Mouse (Mus musculus) myocyte (in vitro differentiated cells): ENCODE measurements around the gene Ifit3b. TPM values are rescaled to one million over a fixed set of nuclear protein-coding genes. Genes with fewer than 3 reads are reported as not detected.
A peak's percentile ranks its signal among the peaks of the same experiment; 100 is the strongest.
"Not testable (repeated sequence)": the region's sequence is repeated elsewhere in the genome, so short reads cannot be mapped to it uniquely, and the experiment has no call there.

ENCODE experiments used
- H3K27me3 ChIP-seq: one replicate; pipeline ENCODE4 v1.6.1; 2011; ENCODE audit not compliant: control insufficient read depth, insufficient read depth, insufficient read length
- H3K36me3 ChIP-seq: one replicate; pipeline ENCODE4 v1.6.1; 2011; ENCODE audit not compliant: control insufficient read depth, insufficient read depth
- H3K4me2 ChIP-seq: one replicate; pipeline ENCODE4 v1.6.1; 2011; ENCODE audit warnings: low read depth, control low read depth
- H3K4me3 ChIP-seq: one replicate; pipeline ENCODE4 v1.5.1; 2011; ENCODE audit warnings: mild to moderate bottlenecking, control low read depth, moderate library complexity
- H3K79me2 ChIP-seq: one replicate; pipeline ENCODE4 v1.6.1; 2011; ENCODE audit not compliant: control insufficient read depth, insufficient read depth
- H3ac ChIP-seq: one replicate; pipeline ENCODE4 v1.6.1; 2011; ENCODE audit not compliant: control insufficient read depth, insufficient read length
- CEBPB ChIP-seq: IDR thresholded peaks from 2 replicates; pipeline ENCODE4 v1.6.1; 2011; ENCODE audit warnings: mild to moderate bottlenecking, moderate library complexity; ENCODE audit not compliant: poor library complexity, insufficient read depth, severe bottlenecking
- E2F4 ChIP-seq: IDR thresholded peaks from one replicate; pipeline ENCODE4 v1.6.1; 2011; ENCODE audit warnings: mild to moderate bottlenecking, control low read depth, moderate library complexity; ENCODE audit not compliant: insufficient read depth
- MAX ChIP-seq: IDR thresholded peaks from one replicate; pipeline ENCODE4 v1.6.1; 2011; ENCODE audit warnings: low read depth, mild to moderate bottlenecking, control low read depth
- MYOD1 ChIP-seq, 3 experiments: IDR thresholded peaks; one replicate each; pipeline ENCODE4 v1.6.1; 2011; ENCODE audit warnings: control low read depth in 2 of 3, low read depth in 2 of 3, mild to moderate bottlenecking in 2 of 3, moderate library complexity in 1 of 3; ENCODE audit not compliant: insufficient read length in 2 of 3, control insufficient read depth in 1 of 3
- MYOG ChIP-seq, 3 experiments: IDR thresholded peaks; one replicate each; pipeline ENCODE4 v1.6.1; 2011; ENCODE audit warnings: control low read depth in 2 of 3, low read depth in 2 of 3, mild to moderate bottlenecking in 2 of 3; ENCODE audit not compliant: insufficient read length in 2 of 3, control insufficient read depth in 1 of 3, insufficient read depth in 1 of 3
- POLR2A ChIP-seq: IDR thresholded peaks from one replicate; pipeline ENCODE4 v1.6.1; 2011; ENCODE audit warnings: low read depth, mild to moderate bottlenecking, control low read depth, moderate library complexity; ENCODE audit not compliant: insufficient read length
- POLR2AphosphoS2 ChIP-seq: IDR thresholded peaks from one replicate; pipeline ENCODE4 v1.6.1; 2011; ENCODE audit warnings: low read depth, control low read depth; ENCODE audit not compliant: insufficient read length
- REST ChIP-seq: IDR thresholded peaks from one replicate; pipeline ENCODE4 v1.6.1; 2011; ENCODE audit warnings: mild to moderate bottlenecking, control low read depth, moderate library complexity; ENCODE audit not compliant: insufficient read depth, insufficient read length
- SRF ChIP-seq: IDR thresholded peaks from one replicate; pipeline ENCODE4 v1.6.1; 2011; ENCODE audit warnings: low read depth; ENCODE audit not compliant: control insufficient read depth, insufficient read length
- TCF12 ChIP-seq: IDR thresholded peaks from one replicate; pipeline ENCODE4 v1.6.1; 2011; ENCODE audit warnings: mild to moderate bottlenecking, control low read depth; ENCODE audit not compliant: poor library complexity, insufficient read depth, severe bottlenecking
- TCF3 ChIP-seq: IDR thresholded peaks from one replicate; pipeline ENCODE4 v1.6.1; 2011; ENCODE audit warnings: low read depth, control low read depth; ENCODE audit not compliant: insufficient read length
- USF1 ChIP-seq: IDR thresholded peaks from one replicate; pipeline ENCODE4 v1.6.1; 2011; ENCODE audit warnings: low read depth, mild to moderate bottlenecking, control low read depth, moderate library complexity
- polyA plus RNA-seq: library from polyadenylated mRNA; unstranded; fragments of >200 nt; fragmentation: generic; extraction: Trizol; gene quantifications from one replicate; pipeline ENCODE4 v1.2.1, GENCODE M21; 2012; ENCODE audit warnings: missing spikeins

The Ifit3b gene
- polyA plus RNA-seq, 1 experiment, result 0.02 TPM

DNA sequence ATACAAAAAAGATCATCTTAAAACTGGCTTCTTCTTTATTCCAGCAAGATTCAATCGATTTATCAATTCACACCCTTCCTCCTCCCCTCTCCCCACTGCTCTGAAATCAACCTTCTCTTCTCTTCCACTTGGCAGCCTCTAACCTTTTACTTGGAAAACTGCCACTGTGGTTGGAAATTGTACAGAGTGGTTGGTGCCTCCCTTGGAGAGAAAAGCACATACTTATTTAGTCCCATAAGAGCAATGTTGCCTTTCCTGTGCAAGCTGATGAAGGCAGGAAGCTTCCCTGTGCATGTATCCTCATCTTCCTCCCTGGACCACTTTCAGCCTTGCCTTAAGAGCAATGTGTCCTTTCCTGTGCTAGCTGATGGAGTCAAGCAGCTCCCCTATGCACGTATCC lies 9.4 kb upstream of the Ifit3b start:
- Histone ChIP-seq H3K4me3 (no peak overlapping the region), H3K27me3 (no peaks in the 10 kb centered on the region)

DNA sequence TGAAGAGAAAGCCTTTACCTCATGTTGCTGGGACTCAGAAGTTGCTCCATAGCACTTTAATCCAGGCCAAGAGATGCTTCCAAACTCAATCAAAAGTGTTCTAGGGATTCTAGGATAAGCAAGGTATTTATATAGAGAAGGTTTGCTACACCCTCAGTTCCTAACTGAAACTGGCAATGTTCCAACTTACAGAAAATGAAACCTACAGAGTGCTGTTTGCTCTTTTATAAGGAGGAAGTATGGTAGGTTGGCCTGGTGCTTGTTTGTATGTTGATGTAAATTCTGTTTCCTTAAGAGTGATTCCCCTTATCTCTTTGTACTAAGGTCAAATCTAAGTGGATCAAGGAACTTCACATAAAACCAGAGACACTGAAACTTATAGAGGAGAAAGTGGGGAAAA lies 8.5 kb upstream of the Ifit3b start:
- H3K36me3 ChIP-seq, H3ac ChIP-seq, H3K4me3 ChIP-seq, H3K79me2 ChIP-seq, H3K27me3 ChIP-seq, H3K4me2 ChIP-seq: not testable (repeated sequence)

More for the DNA sequence above, 9.4 kb upstream of the Ifit3b start:
- H3ac ChIP-seq, result no peak overlapping the region
- TF ChIP-seq SRF, result no peak
- TF ChIP-seq MAX, result no peak
- TF ChIP-seq POLR2AphosphoS2, result no peak
- TF ChIP-seq REST, result no peak
- no peak for TF ChIP-seq CEBPB
- no peak for TF ChIP-seq USF1
- no peak for TF ChIP-seq POLR2A
- H3K79me2 ChIP-seq, result no peaks in the 10 kb centered on the region
- no peaks in the 10 kb centered on the region for H3K36me3 ChIP-seq
- H3K4me2 ChIP-seq, result peak overlapping the region; percentile 7

DNA sequence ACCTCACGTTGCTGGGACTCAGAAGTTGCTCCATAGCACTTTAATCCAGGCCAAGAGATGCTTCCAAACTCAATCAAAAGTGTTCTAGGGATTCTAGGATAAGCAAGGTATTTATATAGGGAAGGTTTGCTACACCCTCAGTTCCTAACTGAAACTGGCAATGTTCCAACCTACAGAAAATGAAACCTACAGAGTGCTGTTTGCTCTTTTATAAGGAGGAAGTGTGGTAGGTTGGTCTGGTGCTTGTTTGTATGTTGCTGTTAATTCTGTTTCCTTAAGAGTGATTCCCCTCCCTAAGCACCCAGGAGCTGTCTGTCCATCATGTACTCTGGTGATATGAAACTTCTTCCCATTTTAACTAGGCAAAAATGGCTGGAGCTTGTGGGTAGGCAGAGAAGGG lies 5.9 kb upstream of the Ifit3b start, which contains the start of gene Ifit1bl1:
Gene Ifit1bl1, minus strand, starts transcription at position 69 of the 400 bp plus-strand sequence.
- not testable (repeated sequence) for H3K4me2 ChIP-seq, H3ac ChIP-seq, H3K79me2 ChIP-seq, H3K27me3 ChIP-seq, H3K36me3 ChIP-seq, H3K4me3 ChIP-seq

DNA sequence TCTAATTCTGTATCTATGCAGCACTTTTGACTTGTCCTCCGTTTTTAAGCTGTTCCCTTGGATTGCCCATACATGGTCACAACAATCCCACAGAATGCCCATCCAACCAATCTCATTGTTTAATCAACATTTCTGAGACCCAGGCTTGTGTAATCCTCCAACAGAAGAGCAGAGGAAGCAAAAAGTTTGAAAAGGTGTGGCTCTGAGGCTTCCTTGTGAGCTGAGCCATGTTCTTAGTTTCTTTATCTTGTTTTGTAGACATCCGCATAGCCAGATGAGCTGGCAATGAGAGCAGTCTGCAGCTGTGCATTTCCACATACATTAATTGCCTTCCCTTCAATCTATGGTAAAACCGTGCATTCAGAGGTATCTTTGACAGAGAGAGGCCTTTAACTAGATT lies 2.3 kb upstream of the Ifit3b start:
- TF ChIP-seq TCF12, result no peak
- no peak for TF ChIP-seq CEBPB
- no peak for TF ChIP-seq E2F4
- TF ChIP-seq MYOD1 (IDR thresholded peaks at IDR 0.05; ENCODE audit: control insufficient read depth in 1 of 3, insufficient read length in 2 of 3, low read depth in 2 of 3), result no peak
- no peak for TF ChIP-seq TCF3
- TF ChIP-seq POLR2A, result no peak
- no peak for TF ChIP-seq MAX
- TF ChIP-seq MYOG (IDR thresholded peaks at IDR 0.05; ENCODE audit: control insufficient read depth in 1 of 3, insufficient read depth in 1 of 3, insufficient read length in 2 of 3, low read depth in 2 of 3), result no peak
- TF ChIP-seq POLR2AphosphoS2, result no peak
- H3K27me3 ChIP-seq, result no peaks in the 10 kb centered on the region
- no peak overlapping the region for H3K4me2 ChIP-seq
- H3K79me2 ChIP-seq, result no peaks in the 10 kb centered on the region
- H3K36me3 ChIP-seq, result no peaks in the 10 kb centered on the region
- H3ac ChIP-seq, result no peak overlapping the region
- no peak overlapping the region for H3K4me3 ChIP-seq

DNA sequence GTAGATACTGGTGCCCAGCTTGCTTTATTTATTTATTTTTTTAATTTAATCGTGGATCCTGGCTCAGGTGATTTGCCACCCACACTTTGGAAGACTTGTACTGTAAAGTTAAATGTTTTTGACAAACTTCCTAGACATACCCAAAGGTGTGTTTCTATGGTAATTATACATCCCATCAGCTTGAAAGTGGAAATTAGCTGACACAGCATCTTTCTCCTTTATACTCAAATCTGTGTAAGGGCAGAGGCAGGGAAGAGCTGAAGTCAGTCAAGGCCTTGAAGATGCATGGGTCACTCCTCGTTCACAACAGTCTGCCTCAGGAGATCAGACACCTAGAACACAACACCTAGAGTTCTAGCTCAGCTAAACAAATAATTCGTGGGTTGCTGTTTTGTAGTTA lies 2.3 kb downstream of the Ifit3b start:
- not testable (repeated sequence) for H3K4me3 ChIP-seq, H3K4me2 ChIP-seq, H3ac ChIP-seq, H3K36me3 ChIP-seq, H3K27me3 ChIP-seq, H3K79me2 ChIP-seq

DNA sequence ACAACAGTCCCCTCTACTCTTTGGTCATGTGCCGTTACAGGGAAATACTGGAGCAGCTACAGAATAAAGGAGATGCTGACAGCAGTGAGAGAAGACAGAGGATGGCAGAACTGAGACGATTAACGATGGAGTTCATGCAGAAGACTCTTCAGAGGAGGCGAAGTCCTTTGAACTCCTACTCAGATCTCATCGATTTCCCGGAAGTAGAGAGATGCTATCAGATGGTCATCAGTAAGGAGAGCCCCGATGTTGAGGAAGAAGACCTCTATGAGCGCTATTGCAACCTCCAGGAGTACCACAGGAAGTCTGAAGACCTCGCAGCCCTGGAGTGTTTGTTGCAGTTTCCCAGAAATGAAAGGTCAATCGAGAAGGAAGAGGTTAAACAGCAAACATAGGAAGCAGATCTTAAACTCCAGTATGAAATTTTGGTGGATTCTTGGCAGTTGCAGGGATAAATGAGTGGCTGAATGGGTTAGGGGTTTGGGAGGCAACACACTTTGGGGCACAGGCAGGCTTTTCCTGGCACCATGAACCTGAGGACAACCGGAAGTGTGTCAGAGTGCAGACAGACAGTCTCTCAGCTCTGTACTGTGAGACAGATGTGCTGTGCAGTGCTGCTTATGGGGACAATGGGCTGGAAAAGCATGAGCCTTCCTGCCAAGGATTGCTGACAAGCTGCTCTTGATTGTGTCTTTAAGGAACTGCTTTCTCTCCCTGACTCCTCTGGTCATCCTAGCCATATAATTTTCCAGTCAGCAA lies 4.7 kb downstream of the Ifit3b start:
- H3K4me2 ChIP-seq, result not testable (repeated sequence)

DNA sequence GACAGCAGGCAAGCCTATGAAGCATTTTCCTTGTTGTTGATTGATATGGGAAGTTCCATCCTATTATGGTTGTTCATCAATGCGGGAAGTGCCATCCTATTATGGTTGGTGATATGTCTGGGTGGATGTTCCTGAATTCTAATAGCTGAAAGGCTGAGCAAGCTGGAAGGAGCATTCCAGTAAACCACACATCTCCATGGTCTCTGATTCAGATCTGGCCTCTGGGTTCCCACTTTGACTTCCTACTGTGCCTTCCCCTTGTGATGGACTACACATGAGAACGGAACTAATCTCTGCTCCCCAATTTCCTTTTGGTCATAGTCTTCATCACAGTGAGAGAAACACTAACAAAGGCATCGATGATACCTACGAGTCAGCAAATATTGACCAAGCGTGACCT lies 13.1 kb downstream of the Ifit3b start:
- Histone ChIP-seq H3K27me3 (peaks cover 34% of the 10 kb centered on the region), H3K4me3 (no peak overlapping the region), H3K4me2 (no peak overlapping the region), H3K79me2 (no peaks in the 10 kb centered on the region), H3K36me3 (no peaks in the 10 kb centered on the region), H3ac (no peak overlapping the region)
- TF ChIP-seq SRF (no peak), E2F4 (no peak), TCF12 (no peak), MYOG (IDR thresholded peaks at IDR 0.05; ENCODE audit: control insufficient read depth in 1 of 3, insufficient read depth in 1 of 3, insufficient read length in 2 of 3, low read depth in 2 of 3) (no peak), CEBPB (no peak), REST (no peak), TCF3 (no peak), POLR2AphosphoS2 (no peak), MYOD1 (IDR thresholded peaks at IDR 0.05; ENCODE audit: control insufficient read depth in 1 of 3, insufficient read length in 2 of 3, low read depth in 2 of 3) (no peak), POLR2A (no peak)

More for the DNA sequence above, 4.7 kb downstream of the Ifit3b start:
- not testable (repeated sequence) for H3K79me2 ChIP-seq, H3ac ChIP-seq, H3K36me3 ChIP-seq, H3K4me3 ChIP-seq, H3K27me3 ChIP-seq
